Mouse (Mus musculus) frontal cortex, postnatal 25 days (tissue): Measurements from ENCODE around the gene Atrip.

Experiments used
- DNase-seq, 2 experiments: peaks; one replicate each; pipeline ENCODE4 v3.0.0; 2022; ENCODE audit warnings: low spot score in 2 of 2

Gene Atrip

GRCm38 (mm10) chr9:109097831-109098230, 23.9 kb upstream of the Atrip start:
- DNase-seq = peak in 1 of 2 experiments; percentile 43

- no peak for DNase-seq
Measured at GRCm38 (mm10) chr9:109097291-109097690, 23.4 kb upstream of the Atrip start.

DNA sequence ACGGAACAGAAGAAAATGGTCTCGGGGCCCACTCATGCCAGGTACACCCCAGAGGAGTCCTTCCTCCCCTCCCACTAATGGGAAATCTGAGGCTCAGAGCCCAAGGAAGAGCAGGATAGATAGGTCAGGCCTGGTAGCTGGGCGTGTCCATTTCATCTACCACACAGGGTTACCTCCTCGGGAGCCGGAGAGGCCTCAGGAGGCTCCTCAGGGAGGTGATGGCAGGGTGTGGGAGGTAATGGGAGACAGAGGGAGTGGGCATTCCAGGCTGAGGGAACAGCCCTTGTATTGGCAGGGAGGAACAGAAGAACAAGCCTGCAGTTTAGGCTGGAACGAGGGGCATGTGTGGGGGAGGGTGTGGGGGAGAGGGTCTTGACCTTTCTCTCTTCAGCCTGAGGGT, 22.9 kb upstream of the Atrip start:
- DNase-seq = no peak

DNA sequence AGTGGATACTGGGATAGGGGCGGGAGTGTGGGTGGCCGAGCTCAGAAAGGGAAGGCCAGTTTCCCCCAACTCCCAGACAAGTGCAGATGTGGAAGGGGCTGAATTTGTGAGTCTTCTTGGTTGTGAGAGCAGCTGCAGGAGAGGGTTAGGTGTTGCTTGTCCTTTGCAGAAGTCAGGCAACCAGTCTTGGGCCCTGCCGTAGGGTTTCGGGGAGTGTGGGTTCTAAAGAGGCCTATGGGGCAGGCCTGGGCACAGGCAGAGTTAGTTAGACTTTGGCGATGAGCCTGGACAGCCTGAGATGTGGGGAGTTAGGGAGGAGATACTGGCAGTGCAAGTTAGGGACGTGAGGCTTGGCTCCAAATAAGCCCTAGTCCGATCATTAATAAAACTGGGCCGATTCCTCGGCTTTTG, 22.3 kb upstream of the Atrip start:
- DNase-seq = no peak

DNA sequence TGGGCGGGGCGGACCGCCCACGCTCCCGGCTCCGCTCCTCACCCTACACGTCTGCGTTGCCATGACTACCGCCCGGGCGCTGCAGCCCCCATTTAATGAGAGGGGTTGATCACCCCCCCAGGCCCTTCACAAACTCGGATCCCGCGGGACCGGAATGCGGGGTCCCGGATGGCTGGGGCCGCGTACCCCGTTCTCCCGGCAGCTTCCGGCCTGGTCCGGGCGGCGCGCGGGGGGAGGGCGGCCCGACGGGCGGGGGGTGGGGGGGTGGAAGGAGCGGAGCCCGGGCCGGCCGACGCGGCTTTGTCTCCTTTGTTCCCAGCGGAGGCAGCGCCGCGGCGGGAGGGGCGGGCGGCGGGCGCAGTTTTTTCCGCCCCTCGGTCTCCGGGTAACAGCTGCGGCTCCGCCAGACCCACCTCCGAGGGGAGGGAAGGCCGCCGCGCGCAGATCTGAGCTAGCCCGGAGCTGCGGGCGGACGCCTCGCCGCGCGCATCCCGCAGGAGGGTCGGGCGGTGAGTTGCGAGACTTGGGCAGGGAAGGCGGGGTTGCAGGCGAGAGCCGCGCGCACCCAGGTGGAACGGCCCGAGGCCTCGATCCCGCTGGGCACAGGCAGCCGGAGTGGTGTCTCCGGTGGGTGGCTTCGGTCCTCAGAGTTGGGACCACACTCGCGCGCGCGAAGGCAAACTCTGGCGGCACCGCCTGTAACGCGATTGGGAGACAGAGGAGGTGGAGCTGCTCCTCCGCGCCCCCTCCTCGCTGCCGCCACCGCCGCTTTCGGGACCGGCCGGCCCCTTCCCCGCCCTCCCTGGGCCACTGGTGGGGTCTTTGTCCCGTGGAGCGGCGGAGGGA, 21.4 kb upstream of the Atrip start, which contains the start of gene Plxnb1:
TSS of gene Plxnb1 (plus strand) at position 253 of the 846 bp plus-strand sequence.
- DNase-seq = peak in 1 of 2 experiments; percentile 55

DNA sequence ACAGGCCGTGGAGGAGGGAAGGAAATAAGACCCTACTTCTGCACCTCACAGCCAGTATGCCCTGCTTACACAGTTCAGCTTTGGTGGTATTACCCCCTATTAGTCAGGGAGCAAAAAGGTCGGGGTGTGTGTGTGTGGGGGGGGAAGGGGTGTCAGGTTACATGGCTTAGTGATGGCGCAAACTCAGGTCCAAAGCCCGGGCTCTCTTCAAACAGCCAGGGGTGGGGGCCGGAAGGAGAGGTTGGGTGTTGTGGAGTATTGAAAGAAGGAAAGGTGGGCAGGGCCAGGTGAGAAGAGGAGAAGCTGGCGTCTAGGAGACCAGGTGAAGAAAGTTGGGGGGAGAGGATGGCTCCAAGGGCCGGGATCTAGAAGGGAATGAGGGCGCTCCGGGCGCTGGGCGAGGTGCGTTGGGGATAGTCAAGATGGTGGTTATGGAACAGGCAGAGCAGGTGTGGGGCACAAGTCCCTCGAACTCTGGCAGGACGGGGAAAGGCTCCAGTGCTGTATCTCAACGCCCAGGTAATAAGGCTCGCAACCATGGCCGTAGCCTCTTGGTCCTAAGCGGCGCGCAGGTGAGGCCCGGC, 20.7 kb upstream of the Atrip start:
- no peak for DNase-seq

GRCm38 (mm10) chr9:109093786-109094552, 20.0 kb upstream of the Atrip start:
- DNase-seq = no peak

- DNase-seq = no peak
Measured at GRCm38 (mm10) chr9:109092799-109093198, 18.9 kb upstream of the Atrip start.

- DNase-seq = no peak
Measured at GRCm38 (mm10) chr9:109091802-109092201, 17.9 kb upstream of the Atrip start.

GRCm38 (mm10) chr9:109090446-109090845, 16.5 kb upstream of the Atrip start:
- no peak for DNase-seq

- no peak for DNase-seq
Measured at GRCm38 (mm10) chr9:109087987-109088386, 14.1 kb upstream of the Atrip start.

DNA sequence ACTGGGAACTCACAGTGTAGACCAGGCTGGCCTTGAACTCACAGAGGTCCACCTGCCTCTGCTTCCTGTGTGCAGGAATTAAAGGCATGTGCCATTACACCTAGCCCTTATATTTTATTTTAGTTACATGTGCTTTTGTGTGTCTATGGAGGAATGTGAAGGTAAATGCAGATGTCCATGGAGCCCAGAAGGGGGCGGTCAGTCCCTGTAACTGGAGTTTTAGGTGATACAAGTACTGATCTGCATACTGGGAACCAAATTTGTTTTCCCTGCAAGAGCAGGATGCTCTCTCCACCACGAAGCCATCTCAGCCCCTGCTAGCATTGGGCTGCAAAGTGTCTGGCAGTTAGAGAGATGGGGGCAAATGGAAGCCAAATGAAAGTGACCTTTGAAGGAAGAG, 11.0 kb upstream of the Atrip start:
- no peak for DNase-seq

DNA sequence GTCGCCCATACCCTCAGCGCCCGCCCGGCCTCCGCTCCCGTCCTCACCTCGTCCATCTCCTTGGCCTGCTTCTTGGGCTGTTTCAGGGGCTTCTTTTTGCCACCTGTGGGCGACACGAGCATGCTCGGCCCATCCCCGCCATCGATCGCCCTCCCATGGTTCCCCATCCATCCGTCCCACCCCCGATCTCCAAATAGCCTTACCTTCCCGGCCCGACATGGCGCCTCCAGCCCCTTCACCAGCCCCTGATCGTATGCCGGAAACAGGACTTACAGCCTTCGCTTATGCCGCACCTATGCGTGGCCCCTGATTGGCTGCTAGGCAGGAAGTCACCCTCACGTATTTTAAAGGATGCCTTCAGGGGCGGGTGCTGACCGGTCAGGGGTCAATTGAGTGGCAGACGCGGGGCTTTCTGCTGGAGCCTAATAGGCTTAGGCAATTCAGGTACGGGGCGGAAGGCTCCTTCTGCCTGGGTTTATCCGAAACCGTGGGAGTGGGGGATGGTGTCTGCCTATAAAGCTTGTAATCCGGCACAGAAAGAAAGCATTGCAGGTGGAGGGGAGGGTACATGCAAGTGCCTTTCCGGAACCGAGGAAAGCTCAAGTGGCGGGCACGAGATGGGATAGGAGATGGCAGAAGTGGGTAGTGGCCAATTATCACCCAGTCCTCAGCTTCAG, 8.3 kb upstream of the Atrip start, which contains the start of the genes Ccdc51 and Tma7:
TSS of gene Ccdc51 (plus strand) at position 370 of the 677 bp plus-strand sequence.
TSS of gene Tma7 (minus strand) at position 464 of the 677 bp plus-strand sequence.
- peak; percentile 67 to 80 for DNase-seq

- no peak for DNase-seq
Measured at GRCm38 (mm10) chr9:109081749-109082123, 7.8 kb upstream of the Atrip start.

GRCm38 (mm10) chr9:109080516-109080915, 6.6 kb upstream of the Atrip start:
- no peak for DNase-seq

DNA sequence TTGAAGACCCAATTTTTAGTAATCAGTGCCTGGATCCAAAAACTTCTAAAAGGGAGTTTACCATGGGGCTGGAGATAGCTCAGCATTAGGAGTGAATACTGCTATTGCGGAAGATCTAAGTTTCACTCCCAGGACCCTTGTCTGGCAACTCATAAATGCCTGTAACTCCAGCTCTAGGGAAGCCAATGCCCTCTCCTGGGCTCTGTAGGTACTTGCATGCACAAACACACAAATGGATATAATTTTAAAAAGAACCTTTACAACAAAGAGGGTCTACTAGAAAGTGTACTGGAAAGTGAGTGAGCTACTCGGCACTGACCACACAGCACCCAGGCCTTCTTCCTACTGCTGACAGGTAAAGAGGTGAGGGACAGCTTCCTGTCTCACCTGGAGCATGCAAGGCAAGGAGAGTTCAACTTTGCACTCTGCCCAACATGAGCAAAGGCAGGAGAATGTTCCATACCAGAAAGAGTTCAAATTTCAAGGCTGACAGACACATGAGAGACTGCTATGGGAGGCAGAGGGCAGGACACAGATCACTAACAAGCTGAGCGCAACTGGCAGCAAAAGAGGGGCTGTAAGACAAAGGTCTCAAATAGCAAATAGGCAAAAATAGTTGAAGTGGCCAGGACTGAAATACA, 5.7 kb downstream of the Atrip start:
- no peak for DNase-seq

DNA sequence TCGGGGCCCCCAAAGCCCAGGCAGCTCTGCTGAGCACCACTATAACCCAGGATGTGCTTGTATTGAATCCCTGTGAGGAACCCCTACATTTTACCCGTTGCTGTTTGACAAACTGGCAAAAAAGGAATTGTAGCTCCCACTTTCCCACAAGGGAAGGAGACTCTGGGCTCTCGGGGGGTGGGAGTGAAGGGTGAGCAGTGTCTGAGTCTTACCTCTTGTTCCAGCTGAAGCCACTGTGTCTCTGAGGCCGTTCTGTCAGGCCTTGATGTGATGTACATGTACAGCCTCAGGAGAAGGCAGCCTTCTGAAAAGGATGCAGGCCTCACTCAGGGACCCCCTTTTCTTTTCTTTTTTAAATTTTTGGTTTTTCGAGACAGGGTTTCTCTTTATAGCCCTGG, 13.0 kb downstream of the Atrip start:
- no peak for DNase-seq

DNA sequence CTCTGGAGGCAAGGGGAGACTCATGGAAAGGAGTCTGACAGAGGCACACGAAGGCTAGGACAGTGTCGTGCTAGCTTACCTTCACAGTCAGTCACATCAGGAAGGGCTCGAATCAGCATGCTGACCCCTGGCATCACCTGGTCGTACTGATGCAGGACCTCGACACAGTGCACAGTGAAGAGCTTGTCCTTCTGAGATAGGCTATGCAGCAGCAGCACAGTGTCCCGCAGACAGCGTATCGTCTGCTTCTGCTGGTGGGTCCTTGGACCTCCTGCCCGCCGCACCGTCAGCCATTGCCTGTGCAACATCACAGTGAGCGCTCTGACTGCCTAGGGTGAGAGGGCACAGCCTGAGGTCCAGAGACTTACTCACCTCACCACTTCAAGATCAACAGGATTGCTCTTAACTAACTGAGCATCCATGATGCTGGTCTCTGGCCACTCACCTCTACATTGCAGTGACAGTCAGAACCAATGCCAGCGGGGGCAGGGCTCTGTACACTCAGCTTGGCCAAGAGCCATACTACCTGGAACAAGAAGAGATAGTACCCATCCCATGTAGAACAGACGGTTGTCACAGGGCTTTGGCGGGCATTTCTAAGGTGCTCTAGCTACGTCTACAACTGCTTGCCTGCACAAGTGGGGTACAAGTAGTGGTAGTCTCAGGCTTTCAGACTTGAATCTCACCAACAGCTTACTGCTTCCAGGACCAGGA, 13.6 kb downstream of the Atrip start:
- no peak for DNase-seq

GRCm38 (mm10) chr9:109059136-109059903, 14.6 kb downstream of the Atrip start, which contains the start of gene Trex1:
TSS of gene Trex1 (minus strand) at chr9:109059734.
- peak; percentile 85 to 93 for DNase-seq
